Mouse (Mus musculus): ENCODE measurements around the gene Calcoco1. TPM values are rescaled to one million over a fixed set of nuclear protein-coding genes. Genes with fewer than 3 reads are reported as not detected.

The Calcoco1 gene
- 10 to 100 TPM; 87.2 to 96.6 (median 91.0) TPM for total RNA-seq (2022)

- peak; percentile 96 to 97 for DNase-seq (ENCODE audit: low spot score in 2 of 2)
Observed at GRCm38 (mm10) chr15:102721980-102722475, at the start of gene Calcoco1. Calcoco1 (minus strand) TSS chr15:102722178.

- no peak for DNase-seq (ENCODE audit: low spot score in 2 of 2)
Observed at GRCm38 (mm10) chr15:102770866-102771265, 48.9 kb upstream of the Calcoco1 start.

- no peak for DNase-seq (ENCODE audit: low spot score in 2 of 2)
Observed at GRCm38 (mm10) chr15:102765207-102765606, 43.2 kb upstream of the Calcoco1 start.

- peak; percentile 44 to 48 for DNase-seq (ENCODE audit: low spot score in 2 of 2)
Observed at GRCm38 (mm10) chr15:102761745-102762378, 39.9 kb upstream of the Calcoco1 start.

GRCm38 (mm10) chr15:102757686-102758085, 35.7 kb upstream of the Calcoco1 start:
- DNase-seq (ENCODE audit: low spot score in 2 of 2) = no peak

- no peak for DNase-seq (ENCODE audit: low spot score in 2 of 2)
Observed at GRCm38 (mm10) chr15:102755053-102755452, 33.1 kb upstream of the Calcoco1 start.

- no peak for DNase-seq (ENCODE audit: low spot score in 2 of 2)
Observed at GRCm38 (mm10) chr15:102754361-102754760, 32.4 kb upstream of the Calcoco1 start.

DNA sequence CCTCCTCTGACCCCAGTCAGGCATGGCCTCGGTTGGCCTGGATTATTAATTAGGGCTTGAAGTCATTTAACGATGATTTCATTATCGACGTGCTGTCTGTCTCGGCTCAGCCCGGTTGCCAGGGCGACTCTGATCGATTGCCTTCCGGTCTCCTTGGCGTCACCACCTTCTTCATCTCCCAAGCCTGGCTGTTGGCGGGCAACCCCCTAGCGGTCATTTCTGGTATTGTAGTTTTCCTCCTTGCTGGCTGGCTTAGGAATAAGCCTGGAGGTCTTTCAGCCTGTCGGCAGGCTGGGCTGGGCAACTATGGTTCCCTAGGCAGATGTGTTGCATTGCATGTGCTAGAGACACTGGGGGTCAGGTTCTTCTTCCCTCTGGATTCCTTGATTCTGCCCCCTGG, 31.2 kb upstream of the Calcoco1 start:
- peak in 1 of 2 experiments; percentile 51 for DNase-seq (ENCODE audit: low spot score in 2 of 2)

- DNase-seq (ENCODE audit: low spot score in 2 of 2) = no peak
Observed at GRCm38 (mm10) chr15:102752164-102752563, 30.2 kb upstream of the Calcoco1 start.

GRCm38 (mm10) chr15:102750241-102750640, 28.3 kb upstream of the Calcoco1 start:
- peak; percentile 69 to 77 for DNase-seq (ENCODE audit: low spot score in 2 of 2)

- DNase-seq (ENCODE audit: low spot score in 2 of 2) = no peak
Observed at GRCm38 (mm10) chr15:102749103-102749502, 27.1 kb upstream of the Calcoco1 start.

DNA sequence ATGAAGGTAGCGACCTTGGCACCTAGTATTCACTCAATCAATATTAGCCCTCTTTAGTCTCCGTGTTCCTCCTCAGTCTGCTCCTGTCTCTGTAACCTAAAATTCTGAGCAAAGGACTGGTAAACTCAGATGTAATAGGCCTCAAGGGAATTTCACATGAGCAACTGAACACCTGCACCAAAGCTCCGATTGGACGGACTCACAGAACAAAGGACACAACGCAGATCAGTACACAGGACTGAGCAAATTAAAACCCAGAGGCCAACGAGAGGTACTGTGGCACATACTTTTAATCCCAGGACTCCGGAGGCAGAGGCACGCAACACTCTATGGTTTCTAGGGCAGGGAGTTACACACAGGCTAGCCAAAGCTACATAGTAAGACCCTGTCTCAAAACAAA, 25.9 kb upstream of the Calcoco1 start:
- DNase-seq (ENCODE audit: low spot score in 2 of 2) = no peak

- DNase-seq (ENCODE audit: low spot score in 2 of 2) = no peak
Observed at GRCm38 (mm10) chr15:102747286-102747640, 25.3 kb upstream of the Calcoco1 start.

- DNase-seq (ENCODE audit: low spot score in 2 of 2) = peak; percentile 63 to 69
Observed at GRCm38 (mm10) chr15:102746488-102747285, 24.7 kb upstream of the Calcoco1 start.

GRCm38 (mm10) chr15:102746126-102746487, 24.1 kb upstream of the Calcoco1 start:
- DNase-seq (ENCODE audit: low spot score in 2 of 2) = peak in 1 of 2 experiments; percentile 75

DNA sequence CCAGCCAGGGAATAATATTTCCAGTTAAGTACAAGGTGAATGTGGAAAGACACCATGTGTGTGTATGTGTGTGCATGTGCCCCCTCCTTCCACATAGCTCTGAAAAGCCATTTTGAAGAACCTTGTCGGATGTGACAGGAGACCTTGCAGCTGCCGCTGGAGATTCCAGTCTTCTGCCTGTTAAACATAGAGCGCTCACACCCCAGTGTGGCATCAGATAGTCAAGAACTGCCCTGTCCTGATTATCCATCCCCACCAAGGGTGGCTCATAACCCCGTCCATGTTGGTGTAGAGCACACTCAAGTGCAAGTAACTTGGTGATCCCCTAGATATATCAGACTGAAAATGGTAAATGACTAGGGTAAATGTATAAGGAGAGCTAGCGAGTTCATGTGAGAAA, 23.4 kb upstream of the Calcoco1 start:
- no peak for DNase-seq (ENCODE audit: low spot score in 2 of 2)

GRCm38 (mm10) chr15:102744831-102745230, 22.9 kb upstream of the Calcoco1 start:
- no peak for DNase-seq (ENCODE audit: low spot score in 2 of 2)

- DNase-seq (ENCODE audit: low spot score in 2 of 2) = no peak
Observed at GRCm38 (mm10) chr15:102744416-102744815, 22.4 kb upstream of the Calcoco1 start.

- peak; percentile 39 to 61 for DNase-seq (ENCODE audit: low spot score in 2 of 2)
Observed at GRCm38 (mm10) chr15:102743996-102744395, 22.0 kb upstream of the Calcoco1 start.

DNA sequence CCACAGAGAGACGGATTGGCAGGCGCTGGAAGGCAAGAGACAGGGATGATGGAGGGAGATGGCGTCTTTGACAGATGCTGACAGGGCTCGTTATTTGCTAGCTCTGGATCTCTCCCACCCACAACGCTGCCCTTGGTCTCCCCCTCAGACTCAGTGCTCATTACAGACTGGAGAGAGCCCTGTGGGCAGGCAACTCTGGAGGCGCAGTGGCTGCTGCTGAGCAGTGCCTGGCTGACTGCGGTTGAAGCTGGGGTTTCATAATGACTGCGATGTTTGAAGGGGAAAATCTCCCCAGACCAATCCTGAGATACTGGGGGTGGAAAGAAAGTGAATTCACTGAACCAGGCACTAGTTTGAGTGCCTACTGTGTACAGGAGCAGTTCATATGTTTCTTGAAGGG, 21.2 kb upstream of the Calcoco1 start:
- DNase-seq (ENCODE audit: low spot score in 2 of 2) = peak in 1 of 2 experiments; percentile 31

- peak; percentile 88 to 92 for DNase-seq (ENCODE audit: low spot score in 2 of 2)
Observed at GRCm38 (mm10) chr15:102742589-102742988, 20.6 kb upstream of the Calcoco1 start.

GRCm38 (mm10) chr15:102739520-102740297, 17.7 kb upstream of the Calcoco1 start:
- peak in 1 of 2 experiments; percentile 74 for DNase-seq (ENCODE audit: low spot score in 2 of 2)

All from layer of hippocampus, adult 8-10 months (tissue).